Comparison of ENCODE assay signal across 8 mouse cellular contexts in the genomic region with DNA sequence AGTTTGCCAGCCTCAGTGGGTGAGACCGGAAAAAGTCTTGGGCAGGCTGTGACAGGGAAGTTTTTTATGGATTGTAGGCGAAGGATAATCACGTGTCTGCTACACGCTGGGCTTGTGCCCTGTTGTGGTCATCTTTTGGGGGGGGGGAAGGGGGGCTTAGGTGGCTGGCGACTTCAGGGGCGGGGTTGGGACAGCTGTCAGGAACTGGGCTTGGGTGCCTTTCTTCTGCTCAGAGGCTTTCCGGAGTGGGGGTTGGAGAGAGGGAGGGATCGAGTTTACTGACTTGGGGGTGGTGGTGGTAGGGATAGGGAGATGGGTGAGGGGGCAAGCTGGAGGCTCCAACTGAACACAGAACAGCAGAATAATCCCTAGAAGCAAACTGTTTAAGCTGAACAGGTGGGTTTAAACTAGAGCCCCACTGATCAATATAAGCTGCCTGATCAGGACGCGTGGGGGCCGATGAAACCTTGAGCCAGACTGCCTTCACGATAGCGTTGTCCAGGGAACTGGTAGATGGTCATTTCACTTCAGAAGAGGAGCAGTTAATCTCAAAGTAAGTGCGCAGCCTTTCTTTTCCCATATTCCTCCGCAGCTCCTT.
A peak's percentile ranks its signal among the peaks of the same experiment; 100 is the strongest.
DNase-seq lines count a peak whose midpoint lies in the region; ATAC-seq and TF ChIP-seq lines count a peak whose summit lies in the region.

No protein-coding gene starts in this region.

- no peaks in the 10 kb centered on the region for H3K36me3 ChIP-seq in lung, embryonic 15.5 days
- H3K36me3 ChIP-seq in forebrain, embryonic 13.5 days (ENCODE audit: poor library complexity, severe bottlenecking) = no peaks in the 10 kb centered on the region
- H3K36me3 ChIP-seq in kidney, embryonic 16.5 days (ENCODE audit: insufficient read depth, low read length) = no peaks in the 10 kb centered on the region
- no peaks in the 10 kb centered on the region for H3K36me3 ChIP-seq in myocyte (ENCODE audit: control insufficient read depth, insufficient read depth)

- WGBS in lung, embryonic 15.5 days = 7% methylated on average over 15 of the region's 15 CpGs
- WGBS in forebrain, embryonic 13.5 days = 6% methylated on average over 15 of the region's 15 CpGs
- 3% methylated on average over 15 of the region's 15 CpGs for WGBS in kidney, embryonic 16.5 days

- H3K9me3 ChIP-seq in lung, embryonic 15.5 days = no peaks in the 10 kb centered on the region
- H3K9me3 ChIP-seq in forebrain, embryonic 13.5 days (replicated peaks) = no peaks in the 10 kb centered on the region
- no peaks in the 10 kb centered on the region for H3K9me3 ChIP-seq in kidney, embryonic 16.5 days (ENCODE audit: low read length)

- no peak for DNase-seq in lung, postnatal 14 days
- DNase-seq in layer of hippocampus, postnatal 10 days (ENCODE audit: low spot score in 2 of 2) = no peak
- DNase-seq in ovary, postnatal 14 days (ENCODE audit: low spot score) = no peak
- no peak for DNase-seq in layer of hippocampus, postnatal 25 days (ENCODE audit: extremely low spot score in 1 of 2, low spot score in 1 of 2)

- no peak; the same call in 1 of the 2 replicates for ATAC-seq in lung, embryonic 15.5 days (ENCODE audit: borderline replicate concordance, extremely low read depth, low FRiP score, low TSS enrichment)
- peak; percentile 42; the same call in 1 of the 2 replicates for ATAC-seq in forebrain, embryonic 13.5 days
- peak; percentile 35 for ATAC-seq in kidney, embryonic 16.5 days (ENCODE audit: low FRiP score, low TSS enrichment)

- peak overlapping the region; percentile 31 for H3K4me3 ChIP-seq in lung, embryonic 15.5 days
- peak overlapping the region; percentile 25 for H3K4me3 ChIP-seq in forebrain, embryonic 13.5 days
- H3K4me3 ChIP-seq in kidney, embryonic 16.5 days (ENCODE audit: low read length) = peak overlapping the region; percentile 43
- peak overlapping the region; percentile 9 for H3K4me3 ChIP-seq in myocyte

- no peaks in the 10 kb centered on the region for H3K79me2 ChIP-seq in myocyte (ENCODE audit: control insufficient read depth, insufficient read depth)

- H3K4me2 ChIP-seq in lung, embryonic 15.5 days = peak overlapping the region; percentile 68
- H3K4me2 ChIP-seq in forebrain, embryonic 13.5 days = peak overlapping the region; percentile 58
- H3K4me2 ChIP-seq in kidney, embryonic 16.5 days (replicated peaks; ENCODE audit: low read depth, low read length) = peak overlapping the region; percentile 71
- H3K4me2 ChIP-seq in myocyte (ENCODE audit: low read depth) = peak overlapping the region; percentile 83

- peaks cover 5% of the 10 kb centered on the region for H3K4me1 ChIP-seq in lung, embryonic 15.5 days
- peaks cover 8% of the 10 kb centered on the region for H3K4me1 ChIP-seq in forebrain, embryonic 13.5 days
- H3K4me1 ChIP-seq in kidney, embryonic 16.5 days (ENCODE audit: insufficient read depth, low read length) = peaks cover 8% of the 10 kb centered on the region

- no peaks in the 10 kb centered on the region for H3K27me3 ChIP-seq in lung, embryonic 15.5 days
- H3K27me3 ChIP-seq in forebrain, embryonic 13.5 days = 0 out of 2 replicates have a peak, but pooled peaks cover 5% of the 10 kb centered on the region
- no peaks in the 10 kb centered on the region for H3K27me3 ChIP-seq in kidney, embryonic 16.5 days (ENCODE audit: insufficient read depth, low read length)
- H3K27me3 ChIP-seq in myocyte (ENCODE audit: control insufficient read depth, insufficient read depth, insufficient read length) = no peaks in the 10 kb centered on the region

- no peak for TF ChIP-seq POLR2A in myocyte (IDR thresholded peaks at IDR 0.05; ENCODE audit: insufficient read length, low read depth)

- H3K9ac ChIP-seq in lung, embryonic 15.5 days = no peak overlapping the region
- H3K9ac ChIP-seq in forebrain, embryonic 13.5 days = peak overlapping the region; percentile 38; the same call in 1 of the 2 replicates
- H3K9ac ChIP-seq in kidney, embryonic 16.5 days (replicated peaks; ENCODE audit: low read length) = 0 out of 2 replicates have a peak overlapping the region, but pooled peaks have one; percentile 40

- H3K27ac ChIP-seq in lung, embryonic 15.5 days = no peak overlapping the region
- no peak overlapping the region for H3K27ac ChIP-seq in forebrain, embryonic 13.5 days
- H3K27ac ChIP-seq in kidney, embryonic 16.5 days (ENCODE audit: low read length) = no peak overlapping the region

- no peak overlapping the region for H3ac ChIP-seq in myocyte (ENCODE audit: control insufficient read depth, insufficient read length)

TF ChIP-seq in myocyte, 11 proteins besides CTCF, POLR2A, EP300 and RAD21:
- peak in 1 of 3 experiments; percentile 66 for TF ChIP-seq MYOD1 (IDR thresholded peaks at IDR 0.05; ENCODE audit: control insufficient read depth in 1 of 3, insufficient read length in 2 of 3, low read depth in 2 of 3)
- TF ChIP-seq MYOG (IDR thresholded peaks at IDR 0.05; ENCODE audit: control insufficient read depth in 1 of 3, insufficient read depth in 1 of 3, insufficient read length in 2 of 3, low read depth in 2 of 3) = peak in 1 of 3 experiments; percentile 66
- peak; percentile 9 for TF ChIP-seq USF1 (IDR thresholded peaks at IDR 0.05; ENCODE audit: low read depth)
- no peak for TF ChIP-seq TCF3 (IDR thresholded peaks at IDR 0.05; ENCODE audit: insufficient read length, low read depth)
